Mouse (Mus musculus) hindbrain, embryonic 12.5 days (tissue): ENCODE measurements around the gene Slc7a7. TPM values are rescaled to one million over a fixed set of nuclear protein-coding genes. Genes with fewer than 3 reads are reported as not detected.
"Not testable (repeated sequence)": the region's sequence is repeated elsewhere in the genome, so short reads cannot be mapped to it uniquely, and the experiment has no call there.

Experiments used
- ATAC-seq: fragments of 200-750 bp; cut with Nextera tagmentation; 2 replicates; pipeline ENCODE4 v1.8.0; 2017; ENCODE audit warnings: moderate TSS enrichment; ENCODE audit not compliant: low FRiP score
- H3K27ac ChIP-seq: fragments of 300-500 bp; sonication (generic); 2 replicates; pipeline ENCODE4 v1.5.1; 2016; ENCODE audit warnings: mild to moderate bottlenecking
- H3K27me3 ChIP-seq: fragments of 300-500 bp; sonication (generic); 2 replicates; pipeline ENCODE4 v1.6.1; 2016; ENCODE audit warnings: mild to moderate bottlenecking
- H3K36me3 ChIP-seq: fragments of 300-500 bp; sonication (generic); 2 replicates; pipeline ENCODE4 v1.6.1; 2016; ENCODE audit warnings: mild to moderate bottlenecking
- H3K4me1 ChIP-seq: fragments of 300-500 bp; sonication (generic); 2 replicates; pipeline ENCODE4 v1.6.1; 2016
- H3K4me2 ChIP-seq: fragments of 300-500 bp; sonication (generic); replicated peaks from 2 replicates; pipeline ENCODE4 v1.6.1; 2016; ENCODE audit warnings: mild to moderate bottlenecking
- H3K4me3 ChIP-seq: fragments of 300-500 bp; sonication (generic); 2 replicates; pipeline ENCODE4 v1.5.1; 2016; ENCODE audit warnings: mild to moderate bottlenecking
- H3K9ac ChIP-seq: fragments of 300-500 bp; sonication (generic); 2 replicates; pipeline ENCODE4 v1.6.1; 2016; ENCODE audit warnings: mild to moderate bottlenecking, moderate library complexity
- H3K9me3 ChIP-seq: fragments of 300-500 bp; sonication (generic); replicated peaks from 2 replicates; pipeline ENCODE4 v1.6.1; 2016; ENCODE audit warnings: mild to moderate bottlenecking
- WGBS: fragments of 180-500 bp; shearing (Covaris S2); methylation state at CpG from one replicate; pipeline ENCODE4 v1.1.7; 2016; 5-methylcytosine and 5-hydroxymethylcytosine counted together
- polyA plus RNA-seq: library from polyadenylated mRNA; unstranded; fragments of >200 nt; fragmentation: Nextera tagmentation; extraction: Ambion mirVana; gene quantifications from 2 replicates; pipeline ENCODE4 v1.2.1, GENCODE M21; 2016

Slc7a7 gene
- polyA plus RNA-seq, 1 experiment from 2014 or later, result 5.1 TPM

DNA sequence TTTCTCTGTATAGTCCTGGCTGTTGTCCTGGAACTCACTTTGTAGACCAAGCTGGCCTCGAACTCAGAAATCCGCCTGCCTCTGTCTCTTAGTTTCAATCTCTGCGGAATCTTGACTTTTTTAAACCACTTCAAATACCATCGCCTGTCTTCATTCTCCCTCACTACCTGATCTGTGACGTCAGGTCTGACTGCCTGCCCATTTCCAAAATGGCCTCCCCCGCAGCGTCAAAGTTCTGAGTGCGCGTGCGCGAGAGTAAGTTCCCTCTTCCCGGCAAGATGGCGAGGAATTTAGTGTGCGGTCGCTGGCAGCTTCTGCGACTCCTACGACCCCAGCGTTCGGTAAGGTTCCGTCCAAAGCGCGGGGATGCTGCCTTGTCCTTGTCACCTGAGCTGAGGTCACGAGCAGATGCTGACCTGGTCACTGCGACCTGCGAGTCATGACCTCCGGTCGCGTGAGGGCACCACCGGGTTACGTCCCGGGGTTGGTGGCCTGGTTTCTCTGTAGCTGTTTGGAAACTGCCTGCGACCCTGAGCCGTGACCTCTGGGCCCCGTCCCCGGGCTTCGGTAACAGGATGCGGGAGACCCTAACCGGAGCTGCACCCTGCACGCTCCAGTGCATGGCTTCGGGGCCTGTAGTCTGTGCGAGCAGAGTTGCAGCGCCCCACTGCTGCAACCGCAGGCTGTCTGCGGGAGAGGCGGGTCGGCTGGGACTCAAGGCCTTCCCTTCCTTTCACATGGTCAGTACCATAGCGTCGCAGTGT is 56.8 kb downstream of the Slc7a7 start, which contains the start of gene Oxa1l:
TSS of gene Oxa1l (plus strand) at position 258 of the 764 bp plus-strand sequence.
- peaks cover 14% of the 10 kb centered on the region for H3K36me3 ChIP-seq
- peak within 1 kb of the TSS; percentile 80 for H3K4me2 ChIP-seq
- H3K27ac ChIP-seq, result peak within 1 kb of the TSS; percentile 80
- H3K4me1 ChIP-seq, result peaks cover 15% of the 10 kb centered on the region
- H3K9ac ChIP-seq, result peak within 1 kb of the TSS; percentile 91
- ATAC-seq, result peak; percentile 91
- WGBS, result under 1% methylated on average over 48 of the region's 48 CpGs
- no peaks in the 10 kb centered on the region for H3K27me3 ChIP-seq
- peak within 1 kb of the TSS; percentile 93 for H3K4me3 ChIP-seq
- no peaks in the 10 kb centered on the region for H3K9me3 ChIP-seq

DNA sequence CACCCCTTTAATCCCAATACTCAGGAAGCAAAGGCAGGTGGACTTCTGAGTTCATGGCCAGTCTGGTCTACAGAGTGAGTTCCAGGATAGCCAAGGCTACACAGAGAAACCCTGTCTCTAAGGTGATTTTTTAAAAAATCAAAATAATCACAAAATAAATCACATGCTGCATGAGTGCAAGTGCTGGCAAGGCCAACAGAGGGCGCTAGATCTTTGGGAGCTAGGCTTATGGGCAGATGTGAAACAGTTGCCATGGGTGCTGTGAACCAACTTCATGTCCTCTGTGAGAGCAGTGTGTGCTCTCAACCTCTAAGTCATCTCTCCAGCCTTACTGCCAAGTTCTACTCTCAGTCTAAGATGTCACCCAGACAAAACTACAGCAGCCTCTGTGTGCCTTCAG is 63.2 kb downstream of the Slc7a7 start:
- Histone ChIP-seq H3K4me3 (no peak overlapping the region), H3K36me3 (no peaks in the 10 kb centered on the region), H3K4me2 (no peak overlapping the region), H3K27me3 (no peaks in the 10 kb centered on the region; the same call in 1 of the 2 replicates), H3K9ac (no peak overlapping the region), H3K4me1 (no peaks in the 10 kb centered on the region), H3K27ac (no peak overlapping the region), H3K9me3 (0 out of 2 replicates have a peak, but pooled peaks cover under 1% of the 10 kb centered on the region)
- no peak for ATAC-seq
- WGBS, result 48% methylated on average over 1 of the region's 1 CpGs

DNA sequence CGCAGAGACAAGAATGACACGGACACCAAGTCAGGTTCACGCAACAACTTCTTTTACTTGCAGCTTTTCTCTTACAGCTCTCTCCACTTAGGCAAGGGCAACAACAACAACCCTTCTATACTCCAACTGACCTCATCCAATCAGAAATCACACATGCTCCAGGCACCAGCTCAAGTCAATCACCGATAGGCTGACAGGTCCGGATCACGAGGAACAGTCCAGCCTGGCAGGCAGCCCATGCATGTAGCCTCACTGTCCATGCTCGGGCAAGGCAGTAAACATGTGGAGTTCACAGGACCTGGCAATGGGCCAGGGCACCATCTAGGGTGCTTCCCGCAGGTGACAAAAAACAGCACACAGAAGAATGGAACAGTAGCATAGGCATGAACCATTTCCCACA is 65.3 kb downstream of the Slc7a7 start:
- WGBS, result 89% methylated on average over 8 of the region's 8 CpGs
- H3K4me2 ChIP-seq, result no peak overlapping the region
- H3K9ac ChIP-seq, result no peak overlapping the region
- H3K4me1 ChIP-seq, result no peaks in the 10 kb centered on the region
- no peaks in the 10 kb centered on the region; the same call in 1 of the 2 replicates for H3K27me3 ChIP-seq
- H3K4me3 ChIP-seq, result no peak overlapping the region
- ATAC-seq, result no peak
- no peaks in the 10 kb centered on the region for H3K36me3 ChIP-seq
- 0 out of 2 replicates have a peak, but pooled peaks cover 8% of the 10 kb centered on the region for H3K9me3 ChIP-seq
- no peak overlapping the region for H3K27ac ChIP-seq

DNA sequence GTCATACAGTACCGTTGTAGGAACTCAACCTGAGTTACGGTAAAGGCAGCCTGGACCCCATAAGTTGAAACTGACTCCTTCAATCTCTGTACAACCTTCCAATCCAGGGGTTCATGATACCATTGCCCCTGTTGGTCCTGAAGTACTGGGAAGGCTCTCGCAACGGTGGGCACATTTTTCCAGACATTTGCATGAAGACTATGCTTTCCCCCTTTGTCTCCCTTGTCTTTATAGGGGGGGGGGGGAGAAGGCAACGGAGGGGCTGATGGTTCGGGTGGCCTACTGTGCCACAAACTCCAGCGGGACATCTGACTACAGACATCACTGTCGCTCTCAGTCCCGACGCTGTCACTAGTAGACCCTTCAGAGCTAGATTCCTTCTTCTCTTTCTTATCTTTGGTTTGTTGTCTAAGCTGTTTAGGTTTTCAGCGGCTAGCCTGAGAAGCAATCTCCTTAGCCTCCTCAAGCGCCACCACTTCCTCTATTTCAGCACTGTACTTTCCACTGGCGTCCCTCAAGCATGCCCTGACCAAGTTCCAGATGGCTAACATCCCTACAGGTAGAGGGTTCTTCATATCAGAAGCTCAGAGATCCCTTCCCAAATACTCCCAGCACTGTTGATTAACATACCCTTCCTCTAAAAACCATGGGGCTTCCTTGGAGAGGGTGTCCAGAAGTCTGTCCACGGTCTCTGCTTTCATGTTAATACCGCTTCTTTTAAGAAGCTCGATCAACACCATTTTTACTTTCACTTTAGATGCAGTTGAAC is 66.6 kb downstream of the Slc7a7 start:
- H3K4me1 ChIP-seq, H3K9me3 ChIP-seq, H3K27me3 ChIP-seq, H3K4me3 ChIP-seq, H3K36me3 ChIP-seq, H3K9ac ChIP-seq, ATAC-seq, H3K27ac ChIP-seq, H3K4me2 ChIP-seq: not testable (repeated sequence)
- WGBS, result 93% methylated on average over 16 of the region's 16 CpGs

DNA sequence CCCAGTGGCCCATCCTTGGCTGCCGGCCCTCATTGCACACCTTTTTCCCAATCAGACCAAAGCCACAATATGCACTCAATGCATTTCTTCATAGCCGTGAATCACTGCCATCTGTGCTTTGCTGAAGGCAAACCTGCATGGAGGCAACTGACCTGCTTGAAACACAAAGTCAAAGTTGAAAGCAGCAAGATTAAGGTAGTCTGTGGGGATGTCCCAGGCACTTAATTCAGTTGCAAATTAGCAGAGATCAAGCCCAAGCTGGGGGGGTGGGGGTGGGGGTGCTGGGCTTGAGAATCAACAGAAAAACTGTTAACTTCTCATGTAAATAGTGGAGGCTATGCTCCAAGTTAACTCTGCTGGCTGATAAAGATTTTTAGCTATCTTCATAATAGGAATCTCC is 75.8 kb downstream of the Slc7a7 start:
- H3K4me2 ChIP-seq, H3K4me3 ChIP-seq, H3K9ac ChIP-seq, H3K4me1 ChIP-seq, H3K27ac ChIP-seq, H3K36me3 ChIP-seq, H3K27me3 ChIP-seq, ATAC-seq, H3K9me3 ChIP-seq: not testable (repeated sequence)
- 36% methylated on average over 2 of the region's 2 CpGs for WGBS

DNA sequence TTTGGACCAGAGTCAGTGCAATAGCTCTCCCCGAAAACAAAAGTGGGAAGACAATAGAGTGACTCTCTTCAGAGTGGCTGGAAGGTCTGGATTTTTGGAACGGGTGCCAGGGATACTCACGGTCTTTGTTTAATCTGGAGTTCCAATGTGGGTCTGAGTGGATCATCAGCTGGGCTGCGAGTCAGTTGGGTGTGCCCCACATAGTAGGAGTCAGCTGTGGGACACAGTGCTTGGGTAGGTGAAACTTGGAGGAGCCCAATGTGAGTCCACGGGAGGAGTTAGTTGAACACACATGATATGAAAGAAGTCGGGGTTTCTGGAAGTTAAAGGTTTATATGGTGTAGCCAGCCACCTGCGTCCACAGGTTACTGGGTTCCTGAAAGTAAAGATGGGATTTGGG is 76.7 kb downstream of the Slc7a7 start:
- no peaks in the 10 kb centered on the region for H3K9me3 ChIP-seq
- H3K27ac ChIP-seq, result no peak overlapping the region
- H3K9ac ChIP-seq, result no peak overlapping the region
- ATAC-seq, result no peak
- no peaks in the 10 kb centered on the region for H3K36me3 ChIP-seq
- H3K27me3 ChIP-seq, result no peaks in the 10 kb centered on the region
- WGBS, result 65% methylated on average over 7 of the region's 7 CpGs
- H3K4me1 ChIP-seq, result no peaks in the 10 kb centered on the region
- no peak overlapping the region for H3K4me2 ChIP-seq
- no peak overlapping the region for H3K4me3 ChIP-seq

DNA sequence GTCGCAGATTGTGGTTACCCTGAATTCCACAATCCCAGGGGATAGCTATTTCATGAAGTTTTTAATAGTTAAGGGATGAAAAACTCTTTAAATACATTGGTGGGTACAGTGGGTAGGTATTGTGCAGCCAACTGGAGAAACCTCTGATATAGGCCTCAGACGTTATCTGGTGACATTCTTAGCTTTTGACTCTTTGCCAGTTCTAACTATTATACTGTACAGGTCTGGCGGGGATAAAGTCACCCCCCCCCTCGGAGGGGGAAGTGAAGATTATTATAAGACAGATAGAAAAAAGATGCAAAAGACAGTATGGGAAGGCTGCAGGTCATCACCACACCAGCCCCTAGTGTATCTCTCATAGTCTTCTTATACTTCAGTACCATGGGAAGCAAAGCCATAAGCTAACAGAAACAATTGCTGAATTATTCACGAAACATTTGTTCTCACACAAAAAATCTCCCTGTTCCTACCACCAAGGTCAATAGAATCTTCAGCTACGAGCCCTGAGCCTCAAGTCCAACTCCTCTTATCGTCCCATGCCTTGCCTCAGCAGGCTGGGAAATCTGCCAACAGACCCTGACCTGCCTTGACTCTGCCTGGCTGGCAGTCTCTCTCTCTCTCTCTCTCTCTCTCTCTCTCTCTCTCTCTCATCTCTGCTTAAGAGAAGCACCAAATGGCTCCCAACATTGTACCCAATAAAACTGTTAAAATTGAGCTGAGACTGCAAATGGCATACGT is 84.0 kb downstream of the Slc7a7 start:
- H3K27me3 ChIP-seq, result no peaks in the 10 kb centered on the region
- no peak overlapping the region for H3K4me2 ChIP-seq
- no peak for ATAC-seq
- H3K36me3 ChIP-seq, result no peaks in the 10 kb centered on the region
- peaks cover 9% of the 10 kb centered on the region; the same call in 1 of the 2 replicates for H3K4me1 ChIP-seq
- no peaks in the 10 kb centered on the region for H3K9me3 ChIP-seq
- H3K27ac ChIP-seq, result peak overlapping the region; percentile 62; the same call in 1 of the 2 replicates
- no peak overlapping the region for H3K4me3 ChIP-seq
- no peak overlapping the region for H3K9ac ChIP-seq
- WGBS, result 83% methylated on average over 8 of the region's 8 CpGs

DNA sequence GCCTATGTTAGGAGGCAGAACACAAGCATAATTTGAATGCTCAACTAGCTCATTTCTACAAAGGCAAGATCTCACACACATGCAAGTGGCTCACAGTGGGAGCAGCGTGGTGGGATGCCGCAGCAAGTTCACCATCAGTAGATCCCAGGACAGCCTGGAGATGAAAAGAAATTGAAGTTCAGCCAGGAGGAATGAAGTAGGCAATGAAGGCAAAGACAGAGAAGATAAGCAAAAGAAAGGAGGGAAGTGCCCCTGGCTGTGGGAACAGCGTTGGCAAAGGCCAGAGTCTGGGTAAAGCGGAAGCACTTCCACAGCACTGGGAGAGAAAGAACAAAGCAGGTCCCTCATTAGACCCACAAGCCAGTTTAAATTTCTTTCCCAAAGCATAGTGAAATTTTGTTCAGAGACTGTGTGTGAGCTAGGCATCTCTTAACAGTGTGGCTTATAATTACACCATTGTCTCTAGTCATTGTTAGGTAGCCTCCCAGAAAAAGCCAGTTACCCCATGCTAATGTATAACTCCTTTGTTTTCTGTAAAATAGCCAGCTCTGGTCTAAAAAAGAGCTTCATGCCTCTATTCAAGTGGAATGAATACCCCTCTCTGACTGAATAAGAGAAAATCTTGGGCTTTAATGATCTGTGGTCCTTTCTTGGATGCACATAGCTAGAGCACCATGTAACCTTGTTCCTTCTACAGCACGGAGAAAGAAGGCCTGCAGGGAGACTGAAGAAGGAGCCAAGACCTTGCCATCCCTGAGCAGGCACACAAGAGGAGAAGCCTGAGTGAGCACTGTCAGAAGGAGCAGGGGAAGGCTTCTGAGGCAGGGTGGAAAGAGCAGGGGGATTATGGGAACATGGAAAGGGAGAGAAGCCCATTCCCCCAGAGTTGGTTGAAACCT is 85.2 kb downstream of the Slc7a7 start:
- Histone ChIP-seq H3K36me3 (no peaks in the 10 kb centered on the region), H3K4me2 (no peak overlapping the region)

DNA sequence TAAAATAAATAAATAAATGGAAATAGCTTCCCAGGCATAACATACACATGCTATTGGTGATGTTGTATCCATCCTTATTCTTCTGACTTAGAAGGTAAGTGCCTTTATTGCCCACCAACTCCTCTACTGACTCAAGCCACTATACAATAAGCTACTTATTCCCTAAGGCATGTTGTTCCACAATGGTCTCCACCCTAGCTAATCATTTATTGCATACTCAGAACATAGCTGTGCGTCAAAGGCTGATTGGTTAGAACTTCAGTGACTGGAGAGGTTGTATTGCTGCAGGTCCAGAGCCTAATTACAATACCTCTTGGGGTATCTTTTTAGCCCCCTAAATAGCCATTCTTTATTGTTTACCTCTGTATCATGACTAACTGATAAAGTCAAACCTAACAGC is 86.4 kb downstream of the Slc7a7 start:
- no peaks in the 10 kb centered on the region for H3K9me3 ChIP-seq
- H3K27ac ChIP-seq, result no peak overlapping the region
- H3K36me3 ChIP-seq, result no peaks in the 10 kb centered on the region
- no peaks in the 10 kb centered on the region for H3K27me3 ChIP-seq
- H3K4me3 ChIP-seq, result no peak overlapping the region
- H3K9ac ChIP-seq, result no peak overlapping the region
- H3K4me1 ChIP-seq, result peaks cover 9% of the 10 kb centered on the region; the same call in 1 of the 2 replicates
- WGBS, result 83% methylated on average over 1 of the region's 1 CpGs
- no peak for ATAC-seq
- H3K4me2 ChIP-seq, result no peak overlapping the region

More for the DNA sequence above, 85.2 kb downstream of the Slc7a7 start:
- Histone ChIP-seq H3K27me3 (no peaks in the 10 kb centered on the region), H3K4me1 (peaks cover 9% of the 10 kb centered on the region; the same call in 1 of the 2 replicates), H3K9ac (no peak overlapping the region), H3K9me3 (no peaks in the 10 kb centered on the region), H3K27ac (peak overlapping the region; percentile 66), H3K4me3 (no peak overlapping the region)
- ATAC-seq, result peak; percentile 91
- 43% methylated on average over 5 of the region's 5 CpGs for WGBS

DNA sequence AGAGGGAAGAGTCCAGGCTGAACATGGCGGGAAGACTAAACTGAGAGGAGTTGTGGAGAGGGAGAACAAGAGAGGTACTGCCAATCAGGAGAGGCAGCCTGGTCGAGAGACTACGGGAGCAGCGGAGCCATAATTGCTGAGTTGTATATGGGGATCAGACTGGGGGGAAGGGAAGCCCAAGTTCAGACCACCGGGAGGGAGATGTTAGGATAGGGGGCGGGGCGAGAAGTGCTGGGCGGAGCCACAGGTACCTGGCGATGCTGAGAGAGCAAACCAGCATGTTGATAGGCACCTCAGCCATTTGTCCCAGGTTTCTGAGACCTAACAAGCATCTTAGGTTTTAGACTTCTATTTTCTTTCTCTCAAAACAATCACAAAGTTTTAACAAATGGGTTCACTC is 88.4 kb downstream of the Slc7a7 start:
- H3K27ac ChIP-seq, result no peak overlapping the region
- peaks cover 9% of the 10 kb centered on the region; the same call in 1 of the 2 replicates for H3K4me1 ChIP-seq
- H3K27me3 ChIP-seq, result no peaks in the 10 kb centered on the region
- H3K4me2 ChIP-seq, result no peak overlapping the region
- 52% methylated on average over 9 of the region's 9 CpGs for WGBS
- no peaks in the 10 kb centered on the region for H3K9me3 ChIP-seq
- H3K36me3 ChIP-seq, result no peaks in the 10 kb centered on the region
- ATAC-seq, result no peak
- no peak overlapping the region for H3K4me3 ChIP-seq
- no peak overlapping the region for H3K9ac ChIP-seq

DNA sequence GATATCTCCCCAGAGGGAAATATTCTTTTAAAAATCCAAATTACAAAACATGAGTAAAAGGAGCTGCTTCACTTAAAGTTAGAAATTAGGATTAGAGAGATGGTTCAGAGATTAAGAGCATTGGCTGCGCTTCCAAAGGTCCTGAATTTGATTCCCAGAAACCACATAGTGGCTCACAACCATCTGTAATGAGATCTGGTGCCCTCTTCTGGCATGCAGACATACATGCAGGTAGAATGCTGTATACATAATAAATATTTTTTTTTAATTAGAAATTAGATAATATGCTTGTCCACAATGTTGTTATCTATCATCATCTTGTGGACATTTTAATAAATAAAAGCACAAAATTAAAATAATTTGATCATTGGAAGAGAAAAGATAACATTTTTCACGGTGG is 89.0 kb downstream of the Slc7a7 start:
- Histone ChIP-seq H3K4me1 (peaks cover 9% of the 10 kb centered on the region; the same call in 1 of the 2 replicates), H3K27me3 (no peaks in the 10 kb centered on the region), H3K9ac (no peak overlapping the region), H3K4me3 (no peak overlapping the region), H3K36me3 (no peaks in the 10 kb centered on the region), H3K9me3 (no peaks in the 10 kb centered on the region), H3K4me2 (no peak overlapping the region), H3K27ac (no peak overlapping the region)
- ATAC-seq, result no peak
- 86% methylated on average over 2 of the region's 2 CpGs for WGBS
